Mouse (Mus musculus) stomach, postnatal 0 days (tissue): ENCODE data around the gene Rpp40. TPM values are rescaled to one million over a fixed set of nuclear protein-coding genes. Genes with fewer than 3 reads are reported as not detected.

Experiments
- ATAC-seq: fragments of 200-750 bp; cut with Nextera tagmentation; 2 replicates; pipeline ENCODE4 v1.8.0; 2017; ENCODE audit not compliant: low FRiP score, low TSS enrichment
- DNase-seq: peaks from one replicate; pipeline ENCODE4 v3.0.0-alpha.2; 2016; ENCODE audit warnings: low spot score
- H3K27ac ChIP-seq: fragments of 300-500 bp; sonication (generic); replicated peaks from 2 replicates; pipeline ENCODE4 v1.5.1; 2014; ENCODE audit warnings: mild to moderate bottlenecking, control low read depth
- H3K27me3 ChIP-seq: fragments of 300-500 bp; sonication (generic); 2 replicates; pipeline ENCODE4 v1.6.1; 2014; ENCODE audit warnings: low read length; ENCODE audit not compliant: control insufficient read depth, insufficient read depth
- H3K36me3 ChIP-seq: fragments of 300-500 bp; sonication (generic); 2 replicates; pipeline ENCODE4 v1.6.1; 2014; ENCODE audit warnings: low read length, mixed read lengths; ENCODE audit not compliant: control insufficient read depth, insufficient read depth
- H3K4me1 ChIP-seq: fragments of 300-500 bp; sonication (generic); replicated peaks from 2 replicates; pipeline ENCODE4 v1.6.1; 2014; ENCODE audit warnings: antibody characterized with exemption; ENCODE audit not compliant: control insufficient read depth, insufficient read depth
- H3K4me2 ChIP-seq: fragments of 300-500 bp; sonication (generic); replicated peaks from 2 replicates; pipeline ENCODE4 v1.6.1; 2014; ENCODE audit warnings: low read depth, mild to moderate bottlenecking, control low read depth, moderate library complexity
- H3K4me3 ChIP-seq: fragments of 300-500 bp; sonication (generic); 2 replicates; pipeline ENCODE4 v1.5.1; 2014; ENCODE audit warnings: low read depth, low read length, control low read depth
- H3K9ac ChIP-seq: fragments of 300-500 bp; sonication (generic); 2 replicates; pipeline ENCODE4 v1.6.1; 2014; ENCODE audit warnings: mild to moderate bottlenecking, low read length, control low read depth, mixed read lengths
- H3K9me3 ChIP-seq: fragments of 300-500 bp; sonication (generic); 2 replicates; pipeline ENCODE4 v1.6.1; 2016; ENCODE audit warnings: low read length; ENCODE audit not compliant: control insufficient read depth
- CTCF ChIP-seq: IDR thresholded peaks from 2 replicates; pipeline ENCODE4 v1.5.1; 2016; ENCODE audit warnings: antibody characterized with exemption, low read depth, mild to moderate bottlenecking, moderate library complexity
- EP300 ChIP-seq: optimal IDR thresholded peaks from 2 replicates; pipeline ENCODE3; 2016; ENCODE audit warnings: antibody characterized with exemption
- whole genome bisulfite sequencing: fragments of 180-500 bp; shearing (Covaris S2); extraction: QIAGEN DNeasy Blood & Tissue Kit; methylation state at CpG from one replicate; pipeline ENCODE4 v1.1.7; 2014; 5-methylcytosine and 5-hydroxymethylcytosine counted together
- polyA plus RNA-seq: library from polyadenylated mRNA; unstranded; fragments of >200 nt; fragmentation: Nextera tagmentation; extraction: Ambion mirVana; gene quantifications from 2 replicates; pipeline ENCODE4 v1.2.1, GENCODE M21; 2015

Gene Rpp40
- polyA plus RNA-seq, 1 experiment from 2014 or later: 13.4 TPM

DNA sequence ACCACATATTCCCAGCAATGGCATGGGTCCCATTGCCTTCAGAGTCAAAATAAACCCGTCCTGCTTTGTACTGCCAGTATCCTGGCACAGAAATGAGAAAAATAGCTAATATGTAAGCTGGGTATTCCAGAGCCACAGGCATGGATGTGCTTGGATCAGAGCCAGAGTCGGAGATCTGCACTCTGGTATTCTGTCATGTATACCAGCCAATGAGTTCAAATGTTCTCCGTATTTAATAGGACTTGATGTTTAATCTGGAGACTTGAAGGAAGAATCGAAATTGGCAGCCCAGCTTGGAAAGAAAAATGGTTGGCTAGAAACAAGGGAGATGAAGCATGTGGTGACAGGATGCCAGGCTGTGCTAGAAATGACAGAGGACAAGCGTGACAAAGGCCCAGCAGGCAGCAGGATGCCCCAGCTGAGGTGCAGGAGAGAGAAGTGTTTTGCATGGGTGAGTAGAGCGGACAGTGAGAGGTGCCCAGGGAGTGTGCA, 25.6 kb downstream of the Rpp40 start:
- H3K27ac ChIP-seq: no peak overlapping the region
- no peak for TF ChIP-seq CTCF
- no peak for TF ChIP-seq EP300
- no peaks in the 10 kb centered on the region for H3K9me3 ChIP-seq
- H3K27me3 ChIP-seq: no peaks in the 10 kb centered on the region
- no peaks in the 10 kb centered on the region for H3K36me3 ChIP-seq
- no peak for ATAC-seq
- H3K9ac ChIP-seq: no peak overlapping the region
- no peaks in the 10 kb centered on the region for H3K4me1 ChIP-seq
- no peak overlapping the region for H3K4me3 ChIP-seq
- H3K4me2 ChIP-seq: no peak overlapping the region
- 69% methylated on average over 6 of the region's 6 CpGs for WGBS
- no peak for DNase-seq

DNA sequence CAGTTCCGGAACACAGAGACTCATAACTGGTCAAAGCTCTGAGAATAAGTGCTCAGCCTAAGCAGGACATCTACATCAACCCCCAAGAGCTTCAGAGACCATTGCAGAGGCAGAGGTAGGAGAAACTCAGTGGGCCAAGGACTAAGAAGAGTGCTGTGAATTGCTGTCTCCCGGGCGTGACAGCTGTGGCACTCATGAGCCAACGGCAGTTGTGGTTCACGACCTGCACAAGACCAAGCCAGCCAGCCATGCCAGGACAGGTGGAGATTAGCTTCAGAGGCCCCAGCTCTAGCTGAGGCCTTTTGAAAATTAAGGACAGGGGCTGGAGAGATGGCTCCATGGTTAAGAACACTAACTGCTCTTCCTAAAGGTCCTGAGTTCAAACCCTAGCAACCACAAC, 26.6 kb downstream of the Rpp40 start:
- H3K9me3 ChIP-seq: no peaks in the 10 kb centered on the region
- H3K27ac ChIP-seq: no peak overlapping the region
- H3K9ac ChIP-seq: no peak overlapping the region
- TF ChIP-seq CTCF: no peak
- TF ChIP-seq EP300: no peak
- ATAC-seq (no peak), DNase-seq (no peak)
- H3K4me1 ChIP-seq: no peaks in the 10 kb centered on the region
- WGBS: 79% methylated on average over 5 of the region's 5 CpGs
- H3K27me3 ChIP-seq: no peaks in the 10 kb centered on the region
- H3K4me2 ChIP-seq: no peak overlapping the region
- H3K4me3 ChIP-seq: no peak overlapping the region
- H3K36me3 ChIP-seq: no peaks in the 10 kb centered on the region

DNA sequence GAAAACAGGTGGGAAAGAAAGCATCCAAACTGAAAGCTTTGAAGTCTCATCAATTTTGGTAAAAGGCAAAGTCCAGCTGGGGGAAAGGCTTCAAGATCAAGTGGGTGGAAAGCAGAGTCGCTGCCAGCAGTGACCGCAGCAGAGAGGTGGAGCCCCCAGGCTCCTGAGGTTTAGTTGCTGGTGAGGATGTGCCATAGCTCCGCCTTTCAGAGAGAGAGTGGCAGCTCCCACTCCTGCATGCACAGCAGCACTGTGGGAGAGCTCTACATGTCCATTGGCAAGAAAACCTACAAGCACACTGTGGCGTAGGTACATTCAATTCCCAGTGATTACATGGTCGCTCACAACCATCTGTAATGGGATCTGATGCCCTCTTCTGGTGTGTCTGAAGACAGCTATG, 27.1 kb downstream of the Rpp40 start:
- H3K36me3 ChIP-seq: no peaks in the 10 kb centered on the region
- no peak for TF ChIP-seq CTCF
- TF ChIP-seq EP300: no peak
- no peaks in the 10 kb centered on the region for H3K4me1 ChIP-seq
- no peak for DNase-seq
- ATAC-seq: no peak
- no peak overlapping the region for H3K4me2 ChIP-seq
- WGBS: 55% methylated on average over 5 of the region's 5 CpGs
- no peaks in the 10 kb centered on the region for H3K9me3 ChIP-seq
- no peak overlapping the region for H3K9ac ChIP-seq
- no peaks in the 10 kb centered on the region for H3K27me3 ChIP-seq
- H3K4me3 ChIP-seq: no peak overlapping the region
- no peak overlapping the region for H3K27ac ChIP-seq

DNA sequence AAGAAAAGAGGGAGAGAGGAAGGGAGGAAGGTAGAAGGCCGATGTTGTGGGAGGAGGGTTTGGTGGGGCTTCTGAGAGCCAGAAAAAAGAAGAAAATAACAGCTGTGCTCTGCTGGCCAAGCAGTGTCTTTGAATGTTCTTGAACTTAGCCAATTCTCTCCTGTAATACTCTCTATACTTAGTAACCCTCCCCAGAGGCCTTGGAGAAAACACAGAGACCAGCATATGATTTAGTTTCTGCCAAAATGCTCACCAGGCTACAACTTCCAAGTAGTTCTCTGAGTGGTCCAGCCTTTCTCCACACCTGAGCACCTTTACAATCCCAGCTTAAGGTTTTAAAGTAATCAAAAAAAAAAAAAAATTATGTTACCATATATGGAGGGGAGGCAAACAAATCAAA, 27.9 kb downstream of the Rpp40 start:
- Histone ChIP-seq H3K4me2 (no peak overlapping the region), H3K9me3 (no peaks in the 10 kb centered on the region), H3K4me1 (no peaks in the 10 kb centered on the region), H3K27me3 (no peaks in the 10 kb centered on the region), H3K9ac (no peak overlapping the region), H3K36me3 (no peaks in the 10 kb centered on the region), H3K27ac (no peak overlapping the region), H3K4me3 (no peak overlapping the region)
- DNase-seq (no peak), ATAC-seq (no peak)
- no peak for TF ChIP-seq CTCF
- WGBS: 27% methylated on average over 1 of the region's 1 CpGs

DNA sequence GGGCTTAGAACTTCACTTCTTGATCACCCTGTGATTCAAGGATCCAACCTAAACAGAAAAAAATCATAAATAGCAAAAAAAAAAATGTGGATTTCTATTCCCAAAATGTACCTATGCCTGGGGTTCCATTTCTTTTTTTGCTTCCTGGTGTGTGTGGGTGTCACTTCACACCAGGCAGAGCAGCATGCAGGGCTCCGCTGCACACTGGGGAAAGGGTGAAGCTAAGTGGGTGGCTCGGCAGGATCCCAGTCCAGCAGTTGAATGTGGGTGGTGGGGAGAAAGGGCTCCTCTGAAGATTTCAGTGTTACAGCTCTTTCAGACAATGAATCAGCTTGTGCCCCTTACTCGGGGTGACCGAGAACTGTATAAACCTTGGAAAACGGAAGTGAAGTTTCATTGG, 30.8 kb downstream of the Rpp40 start:
- no peaks in the 10 kb centered on the region for H3K27me3 ChIP-seq
- peaks cover 3% of the 10 kb centered on the region; the same call in 1 of the 2 replicates for H3K36me3 ChIP-seq
- H3K4me3 ChIP-seq: no peak overlapping the region
- H3K9ac ChIP-seq: no peak overlapping the region
- TF ChIP-seq CTCF (no peak), EP300 (no peak)
- H3K9me3 ChIP-seq: no peaks in the 10 kb centered on the region
- no peaks in the 10 kb centered on the region for H3K4me1 ChIP-seq
- DNase-seq (no peak), ATAC-seq (no peak)
- no peak overlapping the region for H3K4me2 ChIP-seq
- 89% methylated on average over 5 of the region's 5 CpGs for WGBS
- no peak overlapping the region for H3K27ac ChIP-seq

DNA sequence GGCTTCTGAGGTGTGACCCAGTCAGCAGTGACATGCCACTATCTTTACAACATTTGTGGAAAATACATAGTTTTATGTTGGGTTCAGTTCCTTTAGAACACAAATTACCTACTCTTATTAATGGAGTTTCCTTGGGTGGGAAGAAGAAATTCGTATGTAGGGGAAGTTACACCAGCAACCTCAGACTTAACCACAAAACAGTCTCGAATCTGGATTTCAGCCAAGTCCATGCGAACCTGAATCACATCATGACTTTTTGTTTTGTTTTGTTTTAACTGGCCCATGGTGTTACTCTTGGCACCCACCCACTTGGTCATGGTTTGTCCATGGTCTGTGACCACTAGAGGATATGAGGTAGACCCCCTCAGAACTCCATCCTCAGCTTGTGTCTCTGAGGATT, 35.1 kb downstream of the Rpp40 start:
- H3K4me2 ChIP-seq: no peak overlapping the region
- DNase-seq (no peak), ATAC-seq (no peak)

More for the DNA sequence above, 35.1 kb downstream of the Rpp40 start:
- no peaks in the 10 kb centered on the region for H3K27me3 ChIP-seq
- H3K36me3 ChIP-seq: peaks cover 3% of the 10 kb centered on the region; the same call in 1 of the 2 replicates
- TF ChIP-seq EP300 (no peak), CTCF (no peak)
- H3K9me3 ChIP-seq: no peaks in the 10 kb centered on the region
- H3K27ac ChIP-seq: no peak overlapping the region
- no peak overlapping the region for H3K4me3 ChIP-seq
- no peak overlapping the region for H3K9ac ChIP-seq
- H3K4me1 ChIP-seq: no peaks in the 10 kb centered on the region
- 56% methylated on average over 3 of the region's 3 CpGs for WGBS
